Mouse (Mus musculus): ENCODE measurements around the gene Csf2rb.

- no peak for TF ChIP-seq POLR2A (IDR thresholded peaks at IDR 0.05; ENCODE audit: extremely low read depth, insufficient read depth, low read length)
- no peak for TF ChIP-seq CTCF (IDR thresholded peaks at IDR 0.05; ENCODE audit: low read depth, low read length)
Observed at GRCm38 (mm10) chr15:78302718-78303117, 22.8 kb upstream of the Csf2rb start.
